ENCODE assay signal across 30 mouse cellular contexts in genomic region chr7:73452187-73452808, GRCm38 (mm10).
A peak's percentile ranks its signal among the peaks of the same experiment; 100 is the strongest.
DNase-seq lines count a peak whose midpoint lies in the region; ATAC-seq and TF ChIP-seq lines count a peak whose summit lies in the region.
"Had no signal": no experiment of that assay in that cellular context is flagged by ENCODE, and none has a peak within 500 bp of the region (broad histone marks: within the 10 kb centered on the region; RNA-seq: fewer than 3 reads in every experiment).

No protein-coding gene starts in this region.

- peak; percentile 75 for DNase-seq in heart, adult 11 months
- no peak for DNase-seq in layer of hippocampus, adult 2 months (ENCODE audit: low spot score in 2 of 2)
- no peak for DNase-seq in layer of hippocampus, postnatal 25 days (ENCODE audit: extremely low spot score in 1 of 2, low spot score in 1 of 2)
- no peak for DNase-seq in left cerebral cortex, postnatal 25 days (ENCODE audit: low spot score in 2 of 2)
- no peak for DNase-seq in spleen, postnatal 14 days (ENCODE audit: low spot score in 2 of 2)
- DNase-seq in midbrain, postnatal 0 days (ENCODE audit: low spot score) = no peak
- DNase-seq: adrenal gland, adult 8-10 months; cerebellum, adult 11 months; cerebellum, adult 9-10 months; cerebellum, postnatal 36 days; gastrocnemius, postnatal 14 days; heart, adult 2 months; kidney, adult 11 months; kidney, postnatal 36 days; layer of hippocampus, postnatal 36 days; lung, embryonic 14.5 days; lung, postnatal 14 days; right cerebral cortex, postnatal 14 days had no signal

- no peak for ATAC-seq in heart, embryonic 11.5 days (replicated peaks; ENCODE audit: insufficient number of reproducible peaks, low FRiP score, low TSS enrichment)
- no peak for ATAC-seq in midbrain, postnatal 0 days (ENCODE audit: low FRiP score)
- ATAC-seq: CD4-positive, CD25-positive, alpha-beta regulatory T cell, adult 4 months; forebrain, embryonic 14.5 days; inflammation-experienced regulatory T-cells, adult 6 months had no signal

- intact Hi-C loops in left cerebral cortex, postnatal 25 days (cut with DNase I) = no loop called here

- H3K27ac ChIP-seq in heart, embryonic 11.5 days (ENCODE audit: low read depth, low read length) = no peak overlapping the region
- peak overlapping the region; percentile 19; the same call in 1 of the 2 replicates for H3K27ac ChIP-seq in layer of hippocampus, adult 2 months
- peak overlapping the region; percentile 73 for H3K27ac ChIP-seq in macrophage
- no peak overlapping the region for H3K27ac ChIP-seq in midbrain, postnatal 0 days (ENCODE audit: low read depth, low read length)
- H3K27ac ChIP-seq: heart, adult 2 months; heart, embryonic 15.5 days; hindbrain, embryonic 15.5 days; limb, embryonic 12.5 days; liver, embryonic 15.5 days; midbrain, embryonic 12.5 days; stomach, embryonic 15.5 days had no signal

- no peak overlapping the region for H3K4me3 ChIP-seq in heart, embryonic 11.5 days (ENCODE audit: low read depth, low read length)
- no peak overlapping the region for H3K4me3 ChIP-seq in layer of hippocampus, adult 2 months
- no peak overlapping the region for H3K4me3 ChIP-seq in macrophage (ENCODE audit: inconsistent target)
- H3K4me3 ChIP-seq in midbrain, postnatal 0 days (ENCODE audit: low read depth, low read length) = no peak overlapping the region
- H3K4me3 ChIP-seq: heart, adult 2 months; heart, embryonic 15.5 days; hindbrain, embryonic 15.5 days; limb, embryonic 12.5 days; liver, embryonic 15.5 days; megakaryocyte, embryonic 14.5 days; midbrain, embryonic 12.5 days; stomach, embryonic 15.5 days had no signal

- WGBS in heart, embryonic 11.5 days (ENCODE audit: insufficient replicate concordance) = 88% methylated on average over 3 of the region's 3 CpGs
- 45% methylated on average over 2 of the region's 3 CpGs for WGBS in macrophage (ENCODE audit: missing documents)
- 91% methylated on average over 3 of the region's 3 CpGs for WGBS in midbrain, postnatal 0 days

- no peaks in the 10 kb centered on the region for H3K27me3 ChIP-seq in heart, embryonic 11.5 days (ENCODE audit: control insufficient read depth, insufficient read depth, low read length)
- H3K27me3 ChIP-seq in midbrain, postnatal 0 days (ENCODE audit: insufficient read depth, low read length) = no peaks in the 10 kb centered on the region
- H3K27me3 ChIP-seq: heart, embryonic 15.5 days; hindbrain, embryonic 15.5 days; limb, embryonic 12.5 days; liver, embryonic 15.5 days; megakaryocyte, embryonic 14.5 days; midbrain, embryonic 12.5 days; stomach, embryonic 15.5 days had no signal

- no peaks in the 10 kb centered on the region for H3K4me1 ChIP-seq in heart, embryonic 11.5 days (ENCODE audit: control insufficient read depth, insufficient read depth, low read length)
- no peaks in the 10 kb centered on the region for H3K4me1 ChIP-seq in midbrain, postnatal 0 days (ENCODE audit: insufficient read depth, low read length)
- H3K4me1 ChIP-seq: heart, embryonic 15.5 days; hindbrain, embryonic 15.5 days; limb, embryonic 12.5 days; liver, embryonic 15.5 days; midbrain, embryonic 12.5 days; stomach, embryonic 15.5 days had no signal

- no peaks in the 10 kb centered on the region for H3K79me2 ChIP-seq in macrophage (ENCODE audit: inconsistent target)

- no peaks in the 10 kb centered on the region for H3K9me3 ChIP-seq in heart, embryonic 11.5 days (replicated peaks; ENCODE audit: control insufficient read depth, low read length)
- no peaks in the 10 kb centered on the region for H3K9me3 ChIP-seq in midbrain, postnatal 0 days (ENCODE audit: low read length)
- H3K9me3 ChIP-seq: heart, embryonic 15.5 days; hindbrain, embryonic 15.5 days; limb, embryonic 12.5 days; liver, embryonic 15.5 days; megakaryocyte, embryonic 14.5 days; midbrain, embryonic 12.5 days; stomach, embryonic 15.5 days had no signal

- no peak for TF ChIP-seq CTCF in layer of hippocampus, adult 2 months (conservative IDR thresholded peaks at IDR 0.05)
- no peak for TF ChIP-seq CTCF in midbrain, postnatal 0 days (IDR thresholded peaks at IDR 0.05)

- H3K4me2 ChIP-seq in heart, embryonic 11.5 days = no peak overlapping the region
- no peak overlapping the region for H3K4me2 ChIP-seq in midbrain, postnatal 0 days (ENCODE audit: low read depth, low read length, poor library complexity, severe bottlenecking)
- H3K4me2 ChIP-seq: heart, embryonic 15.5 days; hindbrain, embryonic 15.5 days; limb, embryonic 12.5 days; liver, embryonic 15.5 days; lung, embryonic 14.5 days; midbrain, embryonic 12.5 days; stomach, embryonic 15.5 days had no signal

- H3K9ac ChIP-seq in heart, embryonic 11.5 days (ENCODE audit: low read depth, low read length) = no peak overlapping the region
- H3K9ac ChIP-seq in midbrain, postnatal 0 days (replicated peaks; ENCODE audit: low read length, poor library complexity, severe bottlenecking) = no peak overlapping the region
- H3K9ac ChIP-seq: heart, embryonic 15.5 days; hindbrain, embryonic 15.5 days; limb, embryonic 12.5 days; liver, embryonic 15.5 days; lung, embryonic 14.5 days; midbrain, embryonic 12.5 days; stomach, embryonic 15.5 days had no signal

- H3K36me3 ChIP-seq in heart, embryonic 11.5 days (ENCODE audit: control insufficient read depth, insufficient read depth, low read length) = peaks cover 81% of the 10 kb centered on the region
- peaks cover 63% of the 10 kb centered on the region for H3K36me3 ChIP-seq in macrophage (ENCODE audit: inconsistent target)
- H3K36me3 ChIP-seq in midbrain, postnatal 0 days (ENCODE audit: insufficient read depth, low read length) = peaks cover 72% of the 10 kb centered on the region

Comparison
In these comparisons a context has a peak if more than half of its experiments do, and no peak if none do; other contexts are left out.
1. H3K27ac ChIP-seq: peak in layer of hippocampus, adult 2 months (single experiment) and macrophage (single experiment); none in heart, embryonic 11.5 days (single experiment) and midbrain, postnatal 0 days (single experiment).